Mouse (Mus musculus) midbrain, embryonic 14.5 days (tissue): ENCODE results near the gene Gpr161. TPM values are rescaled to one million over a fixed set of nuclear protein-coding genes. Genes with fewer than 3 reads are reported as not detected.

Source experiments
- ATAC-seq: fragments of 200-750 bp; cut with Nextera tagmentation; 2 replicates; pipeline ENCODE4 v1.8.0; 2017; ENCODE audit warnings: moderate number of reproducible peaks, moderate library complexity; ENCODE audit not compliant: low FRiP score, low TSS enrichment
- DNase-seq: peaks from one replicate; pipeline ENCODE4 v3.0.0-alpha.2; 2015
- H3K27ac ChIP-seq: fragments of 300-500 bp; sonication (generic); replicated peaks from 2 replicates; pipeline ENCODE4 v1.5.1; 2014; ENCODE audit warnings: mild to moderate bottlenecking, low read depth, low read length, moderate library complexity
- H3K27me3 ChIP-seq: fragments of 300-500 bp; sonication (generic); 2 replicates; pipeline ENCODE4 v1.6.1; 2014; ENCODE audit warnings: low read length, control low read depth, mixed read lengths; ENCODE audit not compliant: control insufficient read depth, insufficient read depth
- H3K36me3 ChIP-seq: fragments of 300-500 bp; sonication (generic); 2 replicates; pipeline ENCODE4 v1.6.1; 2014; ENCODE audit warnings: low read length, control low read depth; ENCODE audit not compliant: control insufficient read depth, insufficient read depth
- H3K4me1 ChIP-seq: fragments of 300-500 bp; sonication (generic); 2 replicates; pipeline ENCODE4 v1.6.1; 2014; ENCODE audit warnings: mild to moderate bottlenecking, antibody characterized with exemption, low read length, control low read depth; ENCODE audit not compliant: control insufficient read depth, insufficient read depth
- H3K4me2 ChIP-seq: fragments of 300-500 bp; sonication (generic); 2 replicates; pipeline ENCODE4 v1.6.1; 2014; ENCODE audit warnings: mild to moderate bottlenecking, low read length, moderate library complexity
- H3K4me3 ChIP-seq: fragments of 300-500 bp; sonication (generic); replicated peaks from 2 replicates; pipeline ENCODE4 v1.5.1; 2014; ENCODE audit warnings: low read depth, low read length
- H3K9ac ChIP-seq: fragments of 300-500 bp; sonication (generic); replicated peaks from 2 replicates; pipeline ENCODE4 v1.6.1; 2014; ENCODE audit warnings: mild to moderate bottlenecking, low read length, moderate library complexity
- H3K9me3 ChIP-seq: fragments of 300-500 bp; sonication (generic); 2 replicates; pipeline ENCODE4 v1.6.1; 2016; ENCODE audit warnings: low read length, control low read depth, mixed read lengths; ENCODE audit not compliant: control insufficient read depth
- WGBS: fragments of 180-500 bp; shearing (Covaris S2); extraction: QIAGEN DNeasy Blood & Tissue Kit; methylation state at CpG from one replicate; pipeline ENCODE4 v1.1.7; 2014; 5-methylcytosine and 5-hydroxymethylcytosine counted together
- polyA plus RNA-seq: library from polyadenylated mRNA; unstranded; fragments of >200 nt; fragmentation: Nextera tagmentation; extraction: Ambion mirVana; gene quantifications from 2 replicates; pipeline ENCODE4 v1.2.1, GENCODE M21; 2014

The Gpr161 gene
- polyA plus RNA-seq, 1 experiment from 2014 or later = 6.2 TPM

- H3K9ac ChIP-seq = no peak overlapping the region
- no peak overlapping the region for H3K4me3 ChIP-seq
- ATAC-seq (no peak), DNase-seq (no peak)
- H3K4me1 ChIP-seq = no peaks in the 10 kb centered on the region
- no peak overlapping the region for H3K27ac ChIP-seq
- H3K27me3 ChIP-seq = no peaks in the 10 kb centered on the region
- H3K36me3 ChIP-seq = peaks cover 14% of the 10 kb centered on the region
- H3K9me3 ChIP-seq = no peaks in the 10 kb centered on the region
- H3K4me2 ChIP-seq = no peak overlapping the region
These were observed 53.0 kb downstream of the Gpr161 start for GRCm38 (mm10) chr1:165348627-165349026.

GRCm38 (mm10) chr1:165356347-165356746 lies 60.8 kb downstream of the Gpr161 start:
- no peak for DNase-seq
- Histone ChIP-seq H3K4me3 (no peak overlapping the region), H3K27me3 (no peaks in the 10 kb centered on the region), H3K9me3 (no peaks in the 10 kb centered on the region), H3K4me1 (no peaks in the 10 kb centered on the region), H3K9ac (no peak overlapping the region), H3K27ac (no peak overlapping the region), H3K4me2 (no peak overlapping the region), H3K36me3 (peaks cover 6% of the 10 kb centered on the region; the same call in 1 of the 2 replicates)
- ATAC-seq = no peak
- 83% methylated on average over 2 of the region's 2 CpGs for WGBS

- H3K4me1 ChIP-seq = no peaks in the 10 kb centered on the region
- no peak overlapping the region for H3K4me2 ChIP-seq
- H3K9ac ChIP-seq = no peak overlapping the region
- no peaks in the 10 kb centered on the region for H3K27me3 ChIP-seq
- no peaks in the 10 kb centered on the region for H3K36me3 ChIP-seq
- WGBS = 87% methylated on average over 2 of the region's 2 CpGs
- H3K4me3 ChIP-seq = no peak overlapping the region
- DNase-seq (no peak), ATAC-seq (no peak)
- no peaks in the 10 kb centered on the region for H3K9me3 ChIP-seq
- H3K27ac ChIP-seq = no peak overlapping the region
These were observed 67.7 kb downstream of the Gpr161 start for GRCm38 (mm10) chr1:165363271-165363670.

- WGBS = 95% methylated on average over 3 of the region's 3 CpGs
- H3K27ac ChIP-seq = no peak overlapping the region
These were observed 69.5 kb downstream of the Gpr161 start for GRCm38 (mm10) chr1:165365057-165365456.

GRCm38 (mm10) chr1:165370990-165371389 lies 75.4 kb downstream of the Gpr161 start:
- Histone ChIP-seq H3K27ac (no peak overlapping the region), H3K4me2 (no peak overlapping the region), H3K36me3 (no peaks in the 10 kb centered on the region), H3K9ac (no peak overlapping the region), H3K27me3 (no peaks in the 10 kb centered on the region), H3K4me3 (no peak overlapping the region), H3K9me3 (no peaks in the 10 kb centered on the region), H3K4me1 (no peaks in the 10 kb centered on the region)
- DNase-seq (no peak), ATAC-seq (no peak)
- 85% methylated on average over 4 of the region's 4 CpGs for WGBS

More at GRCm38 (mm10) chr1:165365057-165365456, 69.5 kb downstream of the Gpr161 start:
- Histone ChIP-seq H3K4me2 (no peak overlapping the region), H3K4me1 (no peaks in the 10 kb centered on the region), H3K9ac (no peak overlapping the region), H3K36me3 (no peaks in the 10 kb centered on the region), H3K9me3 (no peaks in the 10 kb centered on the region), H3K27me3 (no peaks in the 10 kb centered on the region), H3K4me3 (no peak overlapping the region)
- DNase-seq = no peak
- no peak for ATAC-seq

GRCm38 (mm10) chr1:165373839-165374238 lies 78.2 kb downstream of the Gpr161 start:
- ATAC-seq (no peak), DNase-seq (peak; percentile 4)

More at GRCm38 (mm10) chr1:165373839-165374238, 78.2 kb downstream of the Gpr161 start:
- H3K27me3 ChIP-seq = no peaks in the 10 kb centered on the region
- H3K9ac ChIP-seq = no peak overlapping the region
- WGBS = 73% methylated on average over 9 of the region's 9 CpGs
- no peak overlapping the region for H3K27ac ChIP-seq
- no peak overlapping the region for H3K4me2 ChIP-seq
- H3K4me1 ChIP-seq = no peaks in the 10 kb centered on the region
- no peaks in the 10 kb centered on the region for H3K36me3 ChIP-seq
- H3K4me3 ChIP-seq = no peak overlapping the region
- H3K9me3 ChIP-seq = no peaks in the 10 kb centered on the region

Other genes with a start within 250 kb of the Gpr161 start
- not detected in 2 replicates for gene Tbx19, start 135.0 kb upstream of the Gpr161 start, polyA plus RNA-seq
- 4.3 and 6.1 TPM in 2 replicates for gene Sft2d2, start 101.4 kb upstream of the Gpr161 start, polyA plus RNA-seq
- 145 and 150 TPM in 2 replicates for gene Tiprl, start 58.8 kb upstream of the Gpr161 start, polyA plus RNA-seq
- gene Dcaf6, start 164.7 kb downstream of the Gpr161 start, polyA plus RNA-seq = 14.9 and 18.5 TPM in 2 replicates
- 208 and 224 TPM in 2 replicates for gene Mpc2, start 164.8 kb downstream of the Gpr161 start, polyA plus RNA-seq
- 0.13 and 0.57 TPM in 2 replicates for gene Adcy10, start 189.4 kb downstream of the Gpr161 start, polyA plus RNA-seq